ENCODE assay signal across 14 mouse cellular contexts in the genomic region with DNA sequence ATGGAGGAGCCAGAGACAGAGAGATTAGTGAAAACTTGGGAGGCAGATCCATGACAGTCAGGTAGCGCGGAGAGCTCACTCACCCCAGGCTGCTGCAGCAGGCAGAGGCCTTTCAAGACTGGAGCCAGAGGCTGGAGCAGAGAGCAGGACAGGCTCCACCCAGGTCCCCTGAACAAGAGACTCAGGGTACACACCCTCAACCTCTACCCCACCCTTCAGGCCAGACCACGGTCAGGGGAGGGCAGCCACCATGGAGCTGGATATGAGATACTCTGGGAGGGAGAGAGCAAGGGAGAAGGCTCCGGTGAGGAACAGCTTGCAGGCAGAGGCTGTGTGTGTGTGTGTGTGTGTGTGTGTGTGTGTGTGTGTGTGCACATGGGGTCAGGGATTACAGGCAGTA.
"Had no signal": no experiment of that assay in that cellular context is flagged by ENCODE, and none has a peak within 500 bp of the region (broad histone marks: within the 10 kb centered on the region; RNA-seq: fewer than 3 reads in every experiment).

No protein-coding gene starts in this region.

- ATAC-seq: midbrain, embryonic 15.5 days had no signal

- H3K36me3 ChIP-seq: limb, embryonic 12.5 days; liver, embryonic 15.5 days; midbrain, embryonic 15.5 days; neural tube, embryonic 13.5 days had no signal

- H3K4me2 ChIP-seq: limb, embryonic 12.5 days; liver, embryonic 15.5 days; midbrain, embryonic 15.5 days; neural tube, embryonic 13.5 days had no signal

- H3K4me3 ChIP-seq: limb, embryonic 12.5 days; liver, embryonic 15.5 days; midbrain, embryonic 15.5 days; neural tube, embryonic 13.5 days had no signal

- DNase-seq: kidney, adult 11 months; kidney, adult 9 months; kidney, postnatal 10 days; layer of hippocampus, postnatal 36 days; liver; lung, adult 2 months; retina, postnatal 1 day; right cerebral cortex, postnatal 4 days; spleen, adult 18-20 months; thymus, postnatal 4 days had no signal

- H3K4me1 ChIP-seq: midbrain, embryonic 15.5 days had no signal

- H3K9me3 ChIP-seq: limb, embryonic 12.5 days; liver, embryonic 15.5 days; midbrain, embryonic 15.5 days; neural tube, embryonic 13.5 days had no signal

- H3K27ac ChIP-seq: limb, embryonic 12.5 days; liver, embryonic 15.5 days; midbrain, embryonic 15.5 days; neural tube, embryonic 13.5 days had no signal

- H3K27me3 ChIP-seq: limb, embryonic 12.5 days; liver, embryonic 15.5 days; midbrain, embryonic 15.5 days; neural tube, embryonic 13.5 days had no signal

- H3K9ac ChIP-seq: limb, embryonic 12.5 days; liver, embryonic 15.5 days; midbrain, embryonic 15.5 days; neural tube, embryonic 13.5 days had no signal
